Mouse (Mus musculus): ENCODE measurements at regions not wholly inside any gene's neighbourhood (a gene's known extent, or its start where the extent isn't known, plus 50 kb on each side); places are given as distances from the start of the nearest gene placed in this dataset.
"Not testable (repeated sequence)": the region's sequence is repeated elsewhere in the genome, so short reads cannot be mapped to it uniquely, and the experiment has no call there.

DNA sequence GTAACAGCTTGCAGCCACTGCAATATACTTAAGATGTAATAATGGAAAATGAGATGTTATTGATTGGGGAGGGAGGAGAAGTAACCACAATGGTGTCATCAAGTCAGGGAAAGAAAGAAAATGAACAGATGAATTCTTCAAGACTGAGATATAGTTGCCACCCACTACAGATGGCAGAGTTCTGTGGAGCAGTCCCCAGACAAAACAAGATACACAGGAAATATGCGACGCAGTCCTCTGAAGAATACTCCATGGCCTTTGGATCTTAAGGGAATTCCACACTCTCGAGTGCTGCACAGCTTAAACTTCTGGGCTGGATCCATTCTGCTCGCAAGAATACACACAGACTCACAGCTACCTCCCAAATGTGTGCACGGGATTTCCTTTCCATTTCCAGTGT is 113.4 kb downstream of the Sox4 start:
- no peak for DNase-seq (ENCODE audit: low spot score)

DNA sequence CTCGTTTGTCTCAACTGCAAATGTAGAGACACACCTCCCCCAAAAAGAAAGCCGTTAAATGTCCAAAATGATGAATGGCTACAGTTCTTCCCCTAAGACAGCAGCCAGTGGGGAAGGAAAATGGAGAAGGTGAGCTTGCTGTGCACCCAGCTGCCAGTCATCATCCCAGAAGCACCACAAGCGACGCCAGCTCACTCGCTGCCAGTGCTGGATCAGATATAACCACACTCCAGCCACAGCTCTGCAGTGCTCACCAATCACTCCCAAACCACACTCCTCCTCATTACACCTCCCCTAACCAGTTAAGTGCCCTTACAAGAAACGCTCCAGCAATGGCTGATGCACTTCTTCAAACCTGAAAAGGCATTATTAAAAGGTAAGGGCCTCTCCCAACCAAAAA is 114.4 kb downstream of the Sox4 start:
- no peak for DNase-seq (ENCODE audit: low spot score)

DNA sequence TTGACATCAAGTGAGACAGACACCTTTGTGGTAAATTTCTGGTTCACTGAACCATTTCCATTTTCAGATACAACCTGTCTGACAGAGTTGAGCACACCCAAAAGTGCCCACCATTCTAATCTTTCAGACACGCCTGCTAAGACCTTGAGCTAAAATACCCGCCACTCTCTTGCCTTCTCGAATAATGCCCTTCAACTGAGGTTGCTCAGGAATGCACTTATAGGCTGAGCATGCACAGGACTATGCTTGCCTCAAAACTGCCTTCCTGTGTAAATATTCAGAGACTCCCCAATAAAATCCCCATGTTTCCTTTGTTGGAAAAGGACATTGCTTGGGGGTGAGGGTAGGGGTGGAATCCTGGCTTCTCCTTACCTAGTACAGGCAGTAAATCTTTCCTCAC is 115.3 kb downstream of the Sox4 start:
- no peak for DNase-seq (ENCODE audit: low spot score)

DNA sequence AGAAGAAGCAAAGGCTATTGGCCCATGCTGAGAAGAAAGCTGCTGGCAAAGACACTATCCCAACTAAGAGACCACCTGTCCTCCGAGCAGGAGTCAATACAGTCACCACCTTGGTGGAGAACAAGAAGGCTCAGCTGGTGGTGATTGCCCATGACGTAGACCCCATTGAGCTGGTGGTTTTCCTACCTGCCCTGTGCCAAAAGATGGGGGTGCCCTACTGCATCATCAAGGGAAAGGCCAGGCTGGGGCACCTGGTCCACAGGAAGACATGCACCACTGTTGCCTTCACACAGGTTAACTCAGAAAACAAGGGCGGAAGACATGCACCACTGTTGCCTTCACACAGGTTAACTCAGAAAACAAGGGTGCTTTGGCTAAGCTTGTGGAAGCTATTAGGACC is 116.3 kb downstream of the Sox4 start:
- DNase-seq (ENCODE audit: low spot score), result not testable (repeated sequence)

DNA sequence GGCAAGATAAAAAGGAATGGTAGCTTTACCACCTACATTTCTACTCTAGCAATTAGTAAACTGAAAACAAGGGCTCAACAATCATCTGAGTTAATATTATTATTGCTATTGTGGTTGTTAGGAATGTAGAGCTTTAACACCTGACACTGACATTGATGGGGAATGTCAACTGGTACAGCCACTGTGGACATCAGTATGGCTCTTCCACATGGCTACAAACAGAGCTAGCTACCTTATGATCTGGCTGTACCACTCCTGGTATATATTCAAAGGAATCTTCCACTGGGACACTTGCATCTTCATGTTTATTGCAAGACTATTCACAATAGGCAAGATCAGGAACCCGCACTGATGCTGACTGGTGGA is 119.8 kb downstream of the Sox4 start:
- DNase-seq (ENCODE audit: low spot score), result no peak

DNA sequence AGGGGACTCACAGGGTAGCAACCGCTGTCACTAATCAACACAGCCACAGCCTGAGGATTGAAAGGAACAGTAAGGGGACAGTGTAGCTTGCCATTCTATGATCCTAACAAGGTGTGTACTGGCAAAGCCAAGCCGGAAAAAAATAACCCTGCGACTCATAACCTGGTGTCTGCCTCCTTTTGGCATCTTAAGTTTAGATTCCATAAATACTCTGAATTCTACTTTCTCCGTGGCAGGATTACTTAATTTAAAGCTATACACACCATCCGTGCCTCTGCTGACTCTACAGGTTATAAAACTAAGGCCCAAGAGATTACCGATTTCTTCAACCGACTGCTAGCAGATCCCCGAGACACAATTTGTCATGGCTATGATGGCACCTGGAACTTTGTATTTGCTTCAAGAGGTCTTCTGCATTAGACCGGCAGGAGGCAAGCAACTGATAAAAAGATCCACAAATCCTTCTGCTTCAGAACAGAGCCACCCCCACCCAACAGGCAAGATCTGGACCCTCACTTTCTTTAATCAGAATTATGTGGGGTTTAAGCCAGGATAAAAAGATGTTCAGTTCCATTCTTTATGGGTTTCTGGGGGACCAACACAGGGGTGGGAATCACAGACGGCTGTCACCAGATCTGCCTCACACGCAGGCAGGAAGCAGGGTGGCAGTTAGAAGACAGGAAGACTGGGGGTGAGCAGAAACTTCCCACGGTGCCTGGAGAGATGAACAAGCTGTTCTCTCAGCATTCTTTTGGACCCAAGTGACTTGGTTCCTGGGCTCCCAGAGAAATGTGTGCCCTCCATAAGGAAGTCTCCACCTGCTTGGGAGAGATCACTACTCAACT is 120.4 kb downstream of the Sox4 start:
- DNase-seq (ENCODE audit: low spot score), result no peak

DNA sequence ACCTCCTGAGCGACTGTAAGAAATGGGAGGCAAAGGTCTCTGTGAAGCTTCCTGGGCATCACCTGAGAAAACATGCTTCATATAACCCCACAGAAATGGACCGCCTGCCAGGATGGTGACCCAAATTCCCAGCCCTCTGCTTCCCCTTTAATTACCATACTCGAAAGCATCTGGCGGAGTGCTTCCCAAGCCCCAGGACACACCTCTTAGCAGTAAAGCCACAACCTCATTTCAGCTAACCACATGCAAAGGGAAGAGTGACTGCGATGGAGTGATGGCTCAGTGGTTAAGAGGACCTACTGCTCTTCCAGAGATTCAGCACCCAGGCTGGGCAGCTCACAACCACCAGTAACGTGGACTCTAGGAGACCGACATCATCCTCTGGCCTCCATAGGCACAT is 127.2 kb downstream of the Sox4 start:
- no peak for DNase-seq (ENCODE audit: low spot score)

DNA sequence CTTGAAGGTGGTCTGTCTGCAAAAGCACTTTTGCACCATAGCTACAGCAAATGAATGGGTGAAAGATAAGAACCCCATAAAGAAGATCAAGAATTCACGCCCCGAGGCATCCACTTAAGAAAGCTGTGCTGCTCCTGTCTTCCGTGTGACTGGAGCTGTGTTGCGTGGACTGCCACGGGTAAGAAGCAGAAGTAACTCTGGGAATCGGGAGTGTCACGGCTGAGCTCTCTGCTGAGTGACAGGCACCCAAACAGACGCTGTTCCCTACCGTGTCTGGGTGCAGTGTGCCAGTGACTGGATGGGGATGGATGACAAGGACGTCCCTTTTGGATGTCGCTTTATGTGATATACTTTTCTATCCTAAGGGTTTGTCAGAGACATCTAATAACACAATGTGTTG is 129.5 kb downstream of the Sox4 start:
- DNase-seq (ENCODE audit: low spot score), result no peak

DNA sequence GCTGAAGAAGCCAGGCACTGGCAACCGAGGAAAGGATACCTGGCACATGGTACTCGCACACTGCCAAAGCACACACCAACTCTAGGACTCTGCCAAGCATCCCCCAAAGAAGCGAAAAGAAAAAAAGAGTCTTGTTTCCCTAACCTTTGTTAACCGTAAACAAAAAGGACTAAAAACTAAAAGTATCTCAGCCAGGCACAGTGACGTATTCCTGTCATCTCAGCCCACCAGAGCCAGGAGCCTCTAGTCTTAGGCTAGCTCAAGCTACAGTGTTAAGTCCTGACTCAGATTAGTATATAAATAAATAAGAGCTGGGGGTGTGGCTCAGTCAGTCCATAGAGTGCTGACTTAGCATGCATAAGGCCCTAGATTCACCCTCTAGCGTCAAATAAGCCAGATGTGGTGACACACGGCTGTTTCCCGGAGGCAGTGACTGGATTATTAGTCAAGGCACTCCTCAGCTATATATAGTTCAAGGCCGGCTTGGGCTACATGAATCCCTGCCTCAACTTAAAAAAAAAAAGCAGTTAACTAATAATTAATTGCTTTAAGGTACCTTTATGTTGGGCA is 130.1 kb downstream of the Sox4 start:
- DNase-seq (ENCODE audit: low spot score), result no peak

DNA sequence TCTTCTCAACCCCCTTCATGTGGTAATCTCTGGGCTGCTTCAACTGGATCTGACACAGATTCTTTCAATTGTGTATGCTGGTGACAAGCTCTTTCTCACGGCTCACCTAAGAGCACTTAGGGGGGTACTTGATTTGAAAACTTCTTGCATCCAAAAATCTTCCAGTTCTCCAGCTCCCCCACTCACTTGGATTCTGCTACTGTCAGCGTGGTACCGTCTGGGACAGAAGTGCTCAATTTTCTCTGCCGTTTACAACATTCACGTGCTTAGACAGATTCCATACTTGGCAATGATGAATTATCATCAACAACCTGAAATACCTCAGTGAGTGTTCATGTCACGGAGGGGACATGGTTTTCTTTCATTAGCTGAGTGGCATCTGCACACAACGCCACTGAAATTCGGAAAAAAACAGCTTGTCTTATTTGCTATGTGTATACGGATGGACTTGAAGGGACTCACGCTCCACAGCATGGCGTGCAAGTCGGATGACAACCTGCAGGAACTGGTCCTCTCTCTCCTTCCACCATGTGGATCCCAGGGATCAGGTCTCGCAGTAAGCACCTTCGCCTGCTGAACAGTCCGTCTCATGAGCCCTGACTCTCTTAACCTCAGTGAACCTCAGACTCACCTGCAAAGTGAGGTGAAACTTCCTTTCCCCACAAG is 132.5 kb downstream of the Sox4 start:
- DNase-seq (ENCODE audit: low spot score), result no peak

DNA sequence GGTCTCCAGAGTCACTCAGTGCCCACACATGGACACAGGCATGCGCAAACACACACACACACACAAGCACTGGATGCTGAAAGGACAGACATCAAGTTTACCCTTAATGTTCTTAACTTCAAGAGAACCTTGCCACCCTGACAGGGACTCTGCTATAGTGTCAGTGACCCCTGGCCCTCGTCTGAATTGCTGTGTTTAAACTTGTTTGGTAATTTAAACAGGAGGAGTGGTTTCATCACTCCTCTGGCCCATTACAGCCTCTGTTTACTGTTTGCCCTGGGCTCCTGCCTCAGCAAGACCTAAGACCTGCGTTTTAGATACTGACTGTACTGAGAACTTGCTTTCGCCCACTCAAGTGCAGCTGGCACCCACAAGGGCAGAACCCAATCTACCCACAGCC is 139.4 kb downstream of the Sox4 start:
- DNase-seq (ENCODE audit: low spot score), result no peak

DNA sequence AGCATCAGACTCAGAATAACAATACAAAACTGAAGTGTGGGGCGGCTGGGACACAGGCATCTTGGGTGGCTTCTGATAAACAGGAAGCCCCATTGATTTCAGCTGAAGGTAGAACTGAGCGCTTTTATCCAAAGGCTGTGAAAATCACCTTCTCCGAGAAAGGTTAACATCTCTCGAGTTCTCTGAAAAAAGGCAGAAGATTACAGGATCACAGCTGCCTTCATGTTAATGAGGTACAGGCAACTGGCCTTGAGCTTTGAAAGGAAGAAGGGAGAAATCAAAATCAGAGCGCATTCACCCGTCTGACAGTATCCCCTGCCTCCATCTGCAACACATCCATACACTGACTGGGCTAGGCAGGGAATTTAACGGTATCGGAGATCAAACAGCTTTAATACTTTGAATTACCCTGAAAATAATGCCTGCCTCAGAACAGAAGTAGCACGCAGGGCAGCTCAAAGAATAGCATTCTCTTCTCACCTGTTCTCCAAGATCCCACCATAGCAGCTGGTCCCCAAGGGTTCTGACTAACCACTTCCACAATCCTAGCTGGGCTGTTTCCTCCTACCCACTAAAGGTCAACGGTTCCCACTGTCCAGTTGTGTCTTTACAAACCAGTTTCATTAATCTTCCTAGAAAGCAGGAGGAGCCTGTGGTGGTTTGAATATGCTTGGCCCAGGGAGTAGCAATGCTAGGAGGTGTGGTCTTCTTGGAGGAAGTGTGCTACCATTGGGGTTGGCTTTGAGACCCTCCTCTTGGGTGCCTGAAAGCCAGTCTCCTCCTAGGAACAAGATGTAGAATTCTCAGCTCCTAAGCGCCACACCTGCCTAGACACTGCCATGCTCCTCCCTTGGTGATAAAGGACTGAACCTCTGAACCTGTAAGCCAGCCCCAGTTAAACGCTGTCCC is 141.6 kb downstream of the Sox4 start:
- DNase-seq (ENCODE audit: low spot score), result no peak

DNA sequence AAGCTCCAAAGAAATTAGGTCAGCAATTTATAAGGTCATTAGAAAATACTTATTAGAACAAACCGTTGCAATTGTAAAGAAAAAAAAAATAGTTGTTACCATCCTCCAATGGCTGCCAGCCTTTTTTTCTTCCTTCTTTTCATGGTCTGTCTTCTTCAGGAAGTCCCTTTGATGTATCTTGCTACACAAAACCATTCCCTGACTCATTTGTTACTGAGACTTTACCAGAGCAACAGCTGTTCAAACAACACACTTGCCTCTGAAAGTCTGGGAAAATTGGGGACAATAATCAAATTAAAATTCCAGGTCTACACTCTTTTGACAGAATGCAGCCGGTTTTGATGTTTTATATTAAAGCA is 142.5 kb downstream of the Sox4 start:
- DNase-seq (ENCODE audit: low spot score), result no peak

DNA sequence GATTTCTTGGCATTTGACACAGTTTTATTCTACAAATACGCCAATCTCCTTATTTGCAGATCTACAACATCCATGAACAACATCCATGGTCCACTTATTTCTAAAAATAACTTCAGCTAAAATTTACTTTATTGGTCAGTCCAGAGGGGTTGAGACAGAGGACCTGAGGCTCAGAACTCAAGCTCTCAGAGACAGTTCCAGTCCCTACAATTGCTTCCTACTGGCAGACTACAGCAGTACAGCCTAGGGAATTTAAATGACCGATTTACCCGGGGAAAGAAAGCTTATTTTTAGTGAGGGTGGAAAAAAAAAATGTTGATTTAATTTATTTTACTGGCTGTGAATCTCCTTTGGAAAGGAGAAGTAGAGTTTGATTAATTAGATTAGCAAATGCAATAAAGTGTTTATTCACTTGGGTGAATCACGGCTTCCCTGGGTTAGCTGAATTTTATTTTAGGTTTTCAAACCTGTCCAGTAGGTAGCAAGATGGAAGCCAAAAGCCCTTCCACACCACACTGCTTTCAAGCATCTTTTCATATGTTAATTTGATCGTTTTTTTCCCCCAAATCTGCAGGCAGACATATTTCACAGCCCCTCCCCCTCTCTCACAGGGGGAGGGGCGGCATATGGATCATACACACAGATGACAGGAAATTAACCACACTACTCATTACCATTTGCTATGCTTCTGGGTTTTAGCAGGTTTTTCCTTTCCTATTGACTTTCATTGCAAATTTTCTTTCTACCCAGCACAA is 143.0 kb downstream of the Sox4 start:
- DNase-seq (ENCODE audit: low spot score), result no peak

DNA sequence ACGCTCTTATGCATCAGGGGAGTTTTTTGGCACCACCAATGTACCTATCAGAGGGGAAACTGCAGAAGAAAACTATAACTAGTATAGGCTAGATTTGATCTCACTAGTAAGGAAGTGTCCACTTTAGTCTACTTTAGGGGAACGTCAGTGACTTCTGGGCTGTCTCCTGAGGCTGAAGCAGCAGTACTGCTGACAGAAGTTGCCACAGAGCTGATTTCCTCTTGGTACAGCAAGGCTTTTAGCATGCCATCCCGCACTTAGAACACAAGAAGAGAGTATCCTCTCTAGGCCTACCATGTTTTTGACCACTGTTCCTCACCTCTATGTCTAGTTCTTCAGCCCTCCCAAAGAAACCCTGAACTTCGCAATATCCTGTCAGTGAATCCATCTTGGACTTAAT is 148.2 kb downstream of the Sox4 start:
- DNase-seq (ENCODE audit: low spot score), result no peak

DNA sequence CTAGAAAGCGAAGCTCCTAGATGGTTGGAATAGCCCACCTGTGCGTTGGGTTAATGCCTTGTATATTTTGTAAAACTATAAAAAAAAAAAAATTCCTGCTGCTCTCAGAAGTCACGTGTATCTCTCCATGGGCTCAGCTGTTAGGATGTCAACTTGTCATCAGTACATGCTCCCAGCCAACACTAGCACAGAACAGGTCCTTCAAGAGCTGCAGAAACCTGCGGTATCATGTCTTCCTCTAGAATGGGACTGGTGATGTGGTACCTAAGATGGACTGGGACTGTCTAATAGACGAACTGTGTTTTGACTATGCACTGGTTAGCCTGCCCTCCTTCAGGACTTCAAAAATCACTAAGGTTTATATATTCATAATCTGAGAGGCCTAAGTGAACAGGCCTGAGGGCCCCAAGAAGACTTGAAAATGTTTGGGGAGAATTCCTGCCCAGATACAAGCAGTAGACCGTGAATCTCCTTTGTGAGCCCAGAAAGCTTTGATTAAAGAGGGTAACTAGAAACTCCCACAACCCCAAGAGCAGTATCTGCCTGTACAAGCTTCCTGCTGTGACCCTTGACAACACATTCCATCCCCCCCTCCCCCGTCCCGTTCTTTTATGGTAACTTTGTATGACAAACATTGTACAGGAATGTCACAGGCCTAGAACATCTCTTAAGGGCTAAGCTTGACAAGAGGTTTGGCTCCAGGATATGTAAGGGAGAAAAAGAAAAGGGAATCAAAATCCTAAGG is 152.1 kb downstream of the Sox4 start:
- no peak for DNase-seq (ENCODE audit: low spot score)

DNA sequence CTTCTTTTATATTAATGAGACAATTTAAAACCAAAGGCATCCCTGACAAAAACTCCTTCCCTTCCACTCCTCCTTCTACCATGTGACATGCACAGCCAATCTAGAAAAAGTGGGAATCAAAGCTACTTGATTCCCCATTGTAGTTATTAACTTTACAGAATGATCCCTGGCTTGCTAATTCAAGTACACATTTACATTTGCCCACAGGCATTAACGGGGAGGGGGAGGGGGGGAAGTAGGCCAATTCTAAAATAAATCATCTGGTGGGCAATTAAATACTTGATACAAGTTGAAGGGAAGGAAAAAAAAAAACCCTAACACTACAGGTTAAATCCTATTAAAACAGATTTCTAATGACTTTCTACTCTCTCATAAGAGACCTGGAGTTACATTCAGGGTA is 152.8 kb downstream of the Sox4 start:
- no peak for DNase-seq (ENCODE audit: low spot score)

DNA sequence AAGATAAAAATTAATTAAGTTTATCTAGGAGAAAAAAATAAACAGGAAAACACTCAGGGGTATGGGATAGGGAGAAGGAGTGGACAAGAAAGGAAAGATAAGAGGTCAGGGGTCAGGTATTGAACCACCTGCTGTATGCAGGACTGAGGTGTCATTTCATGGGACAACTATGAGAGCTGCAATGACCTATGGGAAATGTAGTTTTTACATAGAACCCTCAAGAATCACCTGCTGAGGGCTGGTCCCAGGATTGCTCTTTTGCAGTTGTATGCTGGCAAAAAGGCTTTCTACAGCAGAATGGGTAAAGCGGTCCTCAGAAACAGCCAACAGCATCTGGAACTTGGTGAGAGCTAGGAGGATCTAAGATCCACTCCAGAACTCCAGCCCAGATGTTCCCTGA is 154.0 kb downstream of the Sox4 start:
- DNase-seq (ENCODE audit: low spot score), result no peak

DNA sequence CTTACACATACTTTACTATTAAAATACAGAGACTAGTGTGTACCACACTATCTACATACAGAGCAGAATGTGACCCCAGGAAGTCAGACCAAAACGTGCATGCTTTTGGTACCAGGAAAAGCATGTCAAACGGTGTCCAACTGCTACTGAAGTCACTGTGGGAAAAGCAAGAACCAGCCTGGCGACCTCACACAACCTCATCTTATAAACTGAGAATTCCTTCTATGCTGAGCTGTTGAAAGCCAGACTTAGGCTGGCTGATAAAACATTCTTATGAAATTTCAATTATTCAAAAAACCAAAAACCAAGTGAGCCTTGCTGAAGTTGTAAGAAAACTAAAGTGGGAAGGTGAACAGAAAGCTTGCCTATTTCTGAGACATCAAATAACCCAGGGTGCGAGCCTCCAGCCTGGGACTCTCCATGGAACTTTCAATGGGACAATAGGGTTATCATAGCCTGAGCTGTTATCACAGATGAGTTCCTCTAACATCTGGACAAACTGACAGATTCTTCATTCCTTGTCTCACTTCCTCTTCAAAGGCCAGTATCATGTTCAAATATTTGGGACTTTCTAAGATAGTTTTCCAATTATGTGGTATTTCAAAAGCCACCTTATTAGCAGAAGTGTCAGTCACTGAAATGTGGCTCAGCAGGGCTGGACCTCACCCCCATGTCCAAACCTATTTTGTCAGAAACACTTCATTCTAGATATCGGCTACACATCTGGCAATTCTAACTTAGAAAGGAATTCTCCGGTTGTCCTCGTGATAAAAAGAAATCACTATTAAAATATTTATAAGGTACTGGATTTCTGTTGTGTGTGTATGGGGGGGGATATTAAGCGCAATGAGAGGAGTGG is 155.7 kb downstream of the Sox4 start:
- DNase-seq (ENCODE audit: low spot score), result no peak

DNA sequence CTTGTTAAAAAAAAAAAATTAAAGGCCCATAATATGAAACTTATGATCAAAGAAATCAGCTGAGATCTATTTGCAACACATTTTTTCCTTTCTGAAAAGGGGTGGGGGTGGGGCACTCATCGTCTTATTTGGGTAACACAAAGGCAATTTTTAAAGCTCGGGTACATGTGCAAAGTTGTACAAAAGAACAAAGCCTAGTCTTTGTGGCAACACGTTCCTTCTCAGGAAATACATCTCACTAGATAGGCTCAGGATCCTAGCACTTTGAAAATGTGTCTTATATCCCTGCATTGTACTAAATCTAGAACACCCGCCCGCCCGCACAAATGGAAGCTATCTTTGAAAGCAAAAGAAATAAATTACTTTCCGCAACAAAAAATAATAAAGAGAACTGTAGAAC is 158.2 kb downstream of the Sox4 start:
- no peak for DNase-seq (ENCODE audit: low spot score)
